Mouse (Mus musculus) midbrain, embryonic 11.5 days (tissue): ENCODE results near the gene Gpr157. TPM values are rescaled to one million over a fixed set of nuclear protein-coding genes. Genes with fewer than 3 reads are reported as not detected.

Experiments used
- ATAC-seq: fragments of 200-750 bp; cut with Nextera tagmentation; 2 replicates; pipeline ENCODE4 v1.8.0; 2017; ENCODE audit warnings: moderate TSS enrichment, moderate library complexity; ENCODE audit not compliant: low FRiP score
- DNase-seq: peaks from one replicate; pipeline ENCODE4 v3.0.0; 2015; ENCODE audit warnings: low spot score; ENCODE audit errors: missing footprints
- H3K27ac ChIP-seq: fragments of 300-500 bp; sonication (generic); 2 replicates; pipeline ENCODE4 v1.5.1; 2014; ENCODE audit warnings: low read depth, low read length
- H3K27me3 ChIP-seq: fragments of 300-500 bp; sonication (generic); 2 replicates; pipeline ENCODE4 v1.6.1; 2014; ENCODE audit warnings: mild to moderate bottlenecking, low read length, moderate library complexity, mixed read lengths; ENCODE audit not compliant: control insufficient read depth, insufficient read depth
- H3K36me3 ChIP-seq: fragments of 300-500 bp; sonication (generic); 2 replicates; pipeline ENCODE4 v1.6.1; 2014; ENCODE audit warnings: mild to moderate bottlenecking, low read length, moderate library complexity, mixed read lengths; ENCODE audit not compliant: control insufficient read depth, insufficient read depth
- H3K4me1 ChIP-seq: fragments of 300-500 bp; sonication (generic); 2 replicates; pipeline ENCODE4 v1.6.1; 2014; ENCODE audit warnings: low read length; ENCODE audit not compliant: control insufficient read depth, insufficient read depth
- H3K4me2 ChIP-seq: fragments of 300-500 bp; sonication (generic); 2 replicates; pipeline ENCODE4 v1.6.1; 2014; ENCODE audit warnings: mild to moderate bottlenecking, moderate library complexity
- H3K4me3 ChIP-seq: fragments of 300-500 bp; sonication (generic); 2 replicates; pipeline ENCODE4 v1.5.1; 2014; ENCODE audit warnings: low read depth, low read length
- H3K9ac ChIP-seq: fragments of 300-500 bp; sonication (generic); 2 replicates; pipeline ENCODE4 v1.6.1; 2014; ENCODE audit warnings: low read length
- H3K9me3 ChIP-seq: fragments of 300-500 bp; sonication (generic); 2 replicates; pipeline ENCODE4 v1.6.1; 2016; ENCODE audit warnings: low read length; ENCODE audit not compliant: control insufficient read depth
- WGBS: fragments of 180-500 bp; shearing (Covaris S2); extraction: QIAGEN DNeasy Blood & Tissue Kit; methylation state at CpG from one replicate; pipeline ENCODE4 v1.1.7; 2014; 5-methylcytosine and 5-hydroxymethylcytosine counted together
- polyA plus RNA-seq: library from polyadenylated mRNA; unstranded; fragments of >200 nt; fragmentation: Nextera tagmentation; extraction: Ambion mirVana; gene quantifications from 2 replicates; pipeline ENCODE4 v1.2.1, GENCODE M21; 2014

Gpr157 gene
- polyA plus RNA-seq, 1 experiment from 2014 or later, result 0.10 TPM

DNA sequence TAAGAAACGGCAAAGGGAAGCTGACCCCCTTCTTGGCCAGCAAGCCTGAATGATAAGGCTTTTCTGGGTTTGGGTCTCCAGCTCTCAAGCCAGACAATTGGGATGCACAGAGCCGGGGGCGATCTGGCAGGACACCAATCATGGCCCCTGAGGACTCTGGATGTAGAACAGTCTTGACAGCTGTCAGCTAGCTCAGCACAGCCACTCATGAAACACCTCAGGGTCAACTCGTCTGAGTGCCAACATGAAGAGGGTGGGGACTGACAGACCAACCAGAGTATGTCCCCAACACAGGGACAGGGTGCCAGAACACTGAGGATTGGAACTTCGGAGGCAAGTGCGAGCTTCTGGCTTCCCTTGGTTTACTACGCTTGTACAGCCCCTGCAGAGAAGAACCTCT lies 7.9 kb upstream of the Gpr157 start:
- Histone ChIP-seq H3K36me3 (no peaks in the 10 kb centered on the region), H3K4me3 (no peak overlapping the region), H3K9ac (no peak overlapping the region), H3K4me2 (no peak overlapping the region), H3K9me3 (no peaks in the 10 kb centered on the region), H3K4me1 (no peaks in the 10 kb centered on the region), H3K27me3 (no peaks in the 10 kb centered on the region), H3K27ac (no peak overlapping the region)
- WGBS, result 79% methylated on average over 7 of the region's 7 CpGs
- ATAC-seq, result no peak
- DNase-seq, result no peak

DNA sequence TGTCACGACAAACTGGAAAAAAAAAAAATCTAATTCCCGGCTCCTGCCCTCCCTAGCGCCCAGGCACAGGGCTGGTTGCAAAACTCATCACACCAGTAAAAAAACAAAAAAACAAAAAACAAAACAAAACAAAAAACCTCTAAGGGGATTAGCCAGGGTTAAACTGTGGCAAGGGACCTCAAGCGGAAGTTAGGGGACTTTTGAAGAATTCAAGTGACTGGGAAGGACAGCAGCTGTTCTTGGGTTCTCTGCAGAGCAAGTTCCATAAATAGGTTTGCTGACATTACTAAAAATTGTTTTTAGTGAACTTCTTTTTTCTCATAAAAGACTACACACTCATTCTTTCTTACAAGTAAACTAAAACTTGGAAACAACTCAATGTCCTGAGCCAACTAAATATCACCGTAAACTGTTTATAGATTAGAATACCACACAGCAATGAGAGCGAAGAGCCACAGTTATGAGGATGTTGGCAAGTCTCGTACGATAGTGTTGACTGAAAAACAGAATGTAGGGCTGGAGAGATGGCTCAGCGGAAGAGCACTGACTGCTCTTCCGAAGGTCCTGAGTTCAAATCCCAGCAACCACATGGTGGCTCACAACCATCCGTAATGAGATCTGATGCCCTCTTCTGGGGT lies 6.7 kb upstream of the Gpr157 start:
- Histone ChIP-seq H3K4me2 (no peak overlapping the region), H3K4me3 (no peak overlapping the region), H3K9ac (no peak overlapping the region), H3K9me3 (no peaks in the 10 kb centered on the region), H3K4me1 (no peaks in the 10 kb centered on the region), H3K27me3 (no peaks in the 10 kb centered on the region), H3K27ac (no peak overlapping the region), H3K36me3 (no peaks in the 10 kb centered on the region)
- ATAC-seq (no peak), DNase-seq (no peak)
- WGBS, result 87% methylated on average over 11 of the region's 11 CpGs

DNA sequence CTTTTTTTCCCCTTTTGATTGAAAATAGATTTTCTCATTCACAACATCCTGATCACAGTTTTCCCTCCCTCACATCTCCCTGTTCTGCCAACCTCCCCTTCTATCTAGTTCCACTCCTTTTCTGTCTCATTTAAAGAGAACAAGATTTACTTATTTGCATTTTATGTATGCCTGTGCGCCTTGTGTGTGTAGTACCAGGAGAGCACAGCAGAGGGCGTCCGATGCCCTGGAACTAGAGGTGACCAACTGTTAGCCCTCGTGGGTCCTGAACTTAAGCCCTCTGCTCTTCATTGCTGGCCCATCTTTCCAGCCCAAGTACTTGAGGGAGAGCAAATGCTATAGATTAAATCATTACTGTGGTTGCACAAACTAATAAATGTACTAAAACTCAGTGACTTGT lies 1.8 kb upstream of the Gpr157 start:
- WGBS, result 70% methylated on average over 4 of the region's 4 CpGs

DNA sequence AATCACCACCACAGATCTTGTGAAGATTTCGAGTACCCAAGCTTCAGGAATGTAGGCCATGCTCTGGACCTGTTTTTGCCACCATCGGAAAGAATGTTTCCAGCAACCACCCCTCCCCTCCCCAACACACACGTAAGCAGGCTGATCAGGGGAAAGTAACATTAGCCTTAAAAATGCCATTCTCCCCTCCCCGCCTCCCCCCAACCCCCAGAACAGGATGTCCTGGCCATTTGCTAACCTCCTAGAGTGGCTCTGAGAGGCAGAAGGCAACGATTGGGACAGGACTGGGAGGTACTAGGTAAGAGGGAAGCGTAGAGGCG lies 364 bp upstream of the Gpr157 start:
- H3K4me2 ChIP-seq, result peak overlapping the region; percentile 99
- no peak for ATAC-seq
- 5% methylated on average over 7 of the region's 7 CpGs for WGBS
- H3K4me1 ChIP-seq, result peaks cover 6% of the 10 kb centered on the region
- peak overlapping the region; percentile 54 for H3K4me3 ChIP-seq
- H3K27ac ChIP-seq, result no peak overlapping the region
- H3K9ac ChIP-seq, result no peak overlapping the region; the same call in 1 of the 2 replicates
- no peaks in the 10 kb centered on the region for H3K9me3 ChIP-seq
- no peak for DNase-seq
- no peaks in the 10 kb centered on the region for H3K36me3 ChIP-seq
- peaks cover 16% of the 10 kb centered on the region for H3K27me3 ChIP-seq

More for the DNA sequence above, 1.8 kb upstream of the Gpr157 start:
- Histone ChIP-seq H3K4me2 (no peak overlapping the region), H3K9ac (no peak overlapping the region), H3K4me3 (no peak overlapping the region), H3K27me3 (peaks cover 16% of the 10 kb centered on the region), H3K27ac (no peak overlapping the region), H3K36me3 (no peaks in the 10 kb centered on the region), H3K4me1 (peaks cover 6% of the 10 kb centered on the region), H3K9me3 (no peaks in the 10 kb centered on the region)
- ATAC-seq (no peak), DNase-seq (no peak)

DNA sequence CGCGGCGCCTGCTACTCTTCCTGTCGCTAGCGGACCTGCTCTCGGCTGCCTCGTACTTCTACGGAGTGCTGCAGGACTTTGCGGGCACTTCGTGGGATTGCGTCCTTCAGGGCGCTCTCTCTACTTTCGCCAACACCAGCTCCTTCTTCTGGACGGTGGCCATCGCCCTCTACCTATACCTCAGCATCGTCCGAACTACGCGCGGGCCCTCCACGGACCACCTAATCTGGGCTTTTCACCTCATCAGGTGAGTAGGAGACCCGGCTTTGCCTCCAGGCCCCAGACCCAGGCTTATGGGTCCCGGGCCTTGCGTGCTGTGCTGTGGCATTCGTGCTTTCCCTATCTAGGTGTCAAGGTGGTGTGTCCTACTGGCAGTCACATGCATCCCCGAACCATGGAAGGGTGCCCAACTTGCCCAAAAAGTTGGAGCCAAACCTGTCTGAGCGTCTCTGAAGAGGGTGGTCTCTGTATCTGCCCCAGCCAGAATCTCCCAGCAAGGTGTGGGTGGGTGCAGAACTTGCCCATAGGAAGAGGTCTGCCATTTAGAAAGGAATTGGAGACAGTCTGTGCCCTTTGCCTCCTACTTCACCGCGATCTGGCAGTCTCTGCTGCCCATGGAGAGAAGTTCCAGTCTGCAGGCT lies 845 bp downstream of the Gpr157 start:
- peak overlapping the region; percentile 52 for H3K9ac ChIP-seq
- no peak overlapping the region for H3K27ac ChIP-seq
- no peak for DNase-seq
- no peak for ATAC-seq
- H3K36me3 ChIP-seq, result no peaks in the 10 kb centered on the region
- H3K4me1 ChIP-seq, result peaks cover 6% of the 10 kb centered on the region
- H3K9me3 ChIP-seq, result no peaks in the 10 kb centered on the region
- WGBS, result 13% methylated on average over 29 of the region's 29 CpGs
- peak overlapping the region; percentile 54 for H3K4me3 ChIP-seq
- H3K4me2 ChIP-seq, result peak overlapping the region; percentile 99
- H3K27me3 ChIP-seq, result peaks cover 16% of the 10 kb centered on the region

DNA sequence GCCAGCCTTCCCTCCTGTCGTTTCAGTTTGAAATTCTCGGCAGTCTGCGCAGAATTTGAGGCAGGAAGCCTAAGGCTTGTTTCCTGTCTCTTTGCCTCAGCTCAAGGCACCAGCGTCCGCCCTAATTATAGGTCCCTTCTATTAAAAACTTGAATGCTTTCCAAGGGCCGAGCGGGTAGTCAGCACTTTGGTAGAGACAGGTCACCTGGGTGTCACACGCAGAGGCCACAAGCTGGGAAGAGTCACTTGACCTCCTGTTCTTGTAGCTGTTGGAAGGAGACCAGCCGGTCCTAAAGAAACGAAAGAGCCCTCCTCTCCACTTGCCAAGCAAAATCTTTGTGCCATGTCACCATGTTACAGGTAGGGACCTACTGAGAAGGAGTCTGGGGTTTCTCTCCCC lies 2.0 kb downstream of the Gpr157 start:
- H3K27ac ChIP-seq, result no peak overlapping the region
- no peaks in the 10 kb centered on the region for H3K36me3 ChIP-seq
- no peak for DNase-seq
- no peak for ATAC-seq
- peaks cover 16% of the 10 kb centered on the region for H3K27me3 ChIP-seq
- no peak overlapping the region for H3K4me3 ChIP-seq
- no peak overlapping the region for H3K4me2 ChIP-seq
- no peak overlapping the region for H3K9ac ChIP-seq
- H3K9me3 ChIP-seq, result no peaks in the 10 kb centered on the region
- WGBS, result 77% methylated on average over 10 of the region's 10 CpGs
- H3K4me1 ChIP-seq, result peaks cover 13% of the 10 kb centered on the region

DNA sequence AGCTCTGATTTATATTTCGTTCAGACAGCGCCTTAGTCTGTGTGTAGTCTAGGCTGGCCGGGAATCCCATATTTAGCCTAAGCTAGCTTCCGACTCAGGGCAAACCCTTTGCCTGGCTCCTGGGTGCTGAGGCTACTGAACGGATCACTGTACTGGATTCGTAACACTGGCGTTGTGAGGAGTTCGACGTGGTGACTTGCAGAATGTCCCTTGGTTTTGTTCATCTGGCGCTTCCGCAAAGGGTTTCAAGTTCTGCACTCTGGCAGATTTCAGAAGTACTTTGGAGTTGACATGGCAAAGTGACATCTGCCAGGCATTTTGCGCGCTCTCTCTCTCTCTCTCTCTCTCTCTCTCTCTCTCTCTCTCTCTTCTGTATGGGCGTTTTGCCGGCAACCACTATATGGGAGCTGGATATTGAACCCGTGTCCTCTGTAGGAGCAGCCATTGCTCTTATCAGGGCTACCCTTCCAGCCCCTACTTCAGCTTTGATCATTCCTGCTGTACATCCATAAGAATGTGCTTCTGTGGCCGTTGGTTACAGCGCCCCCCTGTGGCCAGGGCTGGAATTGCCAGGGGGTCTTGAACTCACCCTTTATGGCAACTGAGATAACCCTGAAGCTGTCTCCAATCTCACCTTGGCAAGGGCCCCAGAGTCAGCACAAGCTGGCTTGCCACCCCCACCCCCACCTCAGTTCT lies 4.9 kb downstream of the Gpr157 start:
- ATAC-seq (no peak), DNase-seq (no peak)
- 83% methylated on average over 18 of the region's 18 CpGs for WGBS
- Histone ChIP-seq H3K4me1 (peaks cover 20% of the 10 kb centered on the region), H3K36me3 (no peaks in the 10 kb centered on the region), H3K9me3 (no peaks in the 10 kb centered on the region), H3K4me3 (no peak overlapping the region), H3K27ac (no peak overlapping the region), H3K4me2 (no peak overlapping the region), H3K9ac (no peak overlapping the region), H3K27me3 (peaks cover 16% of the 10 kb centered on the region)

DNA sequence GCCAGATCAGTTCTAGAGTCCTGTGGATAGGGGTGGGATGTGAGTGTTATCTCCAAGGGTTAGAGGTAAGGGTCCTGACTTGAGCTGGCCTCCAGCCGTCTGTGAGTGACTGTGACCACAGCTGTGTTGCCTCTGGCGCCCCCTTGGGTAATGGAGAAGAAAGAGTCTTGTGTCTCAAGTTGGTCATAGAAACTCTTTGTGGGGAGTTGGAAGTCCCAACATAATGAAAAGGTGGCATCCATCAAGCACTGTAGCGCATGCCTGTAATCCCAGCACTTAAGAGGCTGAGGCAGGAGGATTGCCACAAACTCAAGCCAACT lies 5.4 kb downstream of the Gpr157 start:
- H3K9ac ChIP-seq, result no peak overlapping the region
- no peak overlapping the region for H3K27ac ChIP-seq
- H3K36me3 ChIP-seq, result no peaks in the 10 kb centered on the region
- H3K27me3 ChIP-seq, result peaks cover 16% of the 10 kb centered on the region
- WGBS, result 56% methylated on average over 3 of the region's 3 CpGs
- peaks cover 19% of the 10 kb centered on the region for H3K4me1 ChIP-seq
- no peak for DNase-seq
- ATAC-seq, result no peak
- no peaks in the 10 kb centered on the region for H3K9me3 ChIP-seq
- no peak overlapping the region for H3K4me3 ChIP-seq
- no peak overlapping the region for H3K4me2 ChIP-seq
